Mouse (Mus musculus): ENCODE data around the gene Olfr1215.
"Not testable (repeated sequence)": the region's sequence is repeated elsewhere in the genome, so short reads cannot be mapped to it uniquely, and the experiment has no call there.

Gene Olfr1215

GRCm38 (mm10) chr2:89006873-89007272 is at the start of gene Olfr1215:
Gene Olfr1215 (minus strand): TSS chr2:89006973.
- no peak for DNase-seq

DNA sequence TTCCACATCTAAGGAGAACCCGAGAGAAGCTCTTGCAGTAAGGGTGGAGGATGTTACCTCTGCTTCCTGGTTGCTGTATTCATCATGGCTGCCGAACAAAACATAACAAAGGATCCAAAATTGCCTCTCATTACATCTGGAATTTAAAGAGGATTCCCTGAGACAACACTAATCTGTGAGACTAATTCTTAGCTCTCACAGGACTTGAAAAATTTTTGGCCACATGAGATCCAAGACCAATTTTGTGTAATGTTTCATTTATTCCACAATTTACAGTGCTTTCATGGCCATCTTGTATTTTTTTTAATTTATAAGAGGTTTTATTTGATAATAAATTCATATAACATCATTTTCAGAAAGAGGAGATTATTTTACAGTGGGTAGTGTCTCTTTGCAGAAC is 25.2 kb upstream of the Olfr1215 start, which contains the start of gene Olfr1217:
TSS of gene Olfr1217 (minus strand) at position 101 of the 400 bp plus-strand sequence.
- no peak for DNase-seq

- DNase-seq: not testable (repeated sequence)
These were observed 14.7 kb upstream of the Olfr1215 start for GRCm38 (mm10) chr2:89021436-89021835.

DNA sequence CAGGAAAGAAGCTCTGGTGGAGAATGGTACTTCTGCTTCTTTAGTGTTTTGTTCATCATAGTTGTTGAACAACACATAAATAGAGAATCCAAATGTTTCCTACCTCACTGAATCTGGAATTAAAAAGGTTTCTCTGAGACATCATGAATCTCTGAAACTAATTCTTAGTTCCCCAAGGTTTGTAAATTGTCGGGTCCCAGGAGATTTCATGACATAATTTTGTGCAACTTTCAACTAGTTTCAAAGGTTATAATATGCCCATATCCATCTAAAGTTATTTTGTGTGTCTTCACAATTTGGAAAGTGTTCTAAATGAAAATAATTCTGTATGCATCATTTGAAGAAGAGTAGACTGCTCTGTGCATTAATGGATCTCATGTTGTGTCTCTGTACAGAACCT is 11.5 kb upstream of the Olfr1215 start, which contains the start of gene Olfr1216:
TSS of gene Olfr1216 (minus strand) at position 101 of the 400 bp plus-strand sequence.
- no peak for DNase-seq

GRCm38 (mm10) chr2:88992553-88992952 is 14.2 kb downstream of the Olfr1215 start, which contains the start of gene Olfr1214:
Gene Olfr1214 (minus strand): TSS chr2:88992653.
- no peak for DNase-seq

DNA sequence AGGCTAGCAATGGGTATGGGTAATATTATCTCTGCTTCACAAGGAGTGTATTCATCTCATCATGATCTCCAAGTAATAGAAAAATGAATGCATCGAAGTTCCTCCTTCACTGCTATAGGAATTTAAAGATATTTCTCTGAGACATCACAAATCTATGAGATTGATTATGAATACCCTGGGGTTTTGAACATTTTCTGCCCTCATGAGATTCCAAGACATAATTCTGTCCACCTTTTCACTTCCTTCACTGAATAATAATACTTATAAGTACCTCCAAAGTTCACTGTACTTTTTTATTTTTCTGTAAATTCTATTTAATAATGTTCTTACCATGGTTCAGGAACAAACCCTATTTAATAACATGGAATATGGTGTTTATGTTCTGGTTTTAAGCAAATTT is 26.6 kb downstream of the Olfr1215 start, which contains the start of gene Gm13762:
TSS of gene Gm13762 (minus strand) at position 101 of the 400 bp plus-strand sequence.
- no peak for DNase-seq

- DNase-seq: no peak
These were observed 53.1 kb downstream of the Olfr1215 start, which contains the start of gene Olfr1212 for GRCm38 (mm10) chr2:88953669-88954068. Gene Olfr1212 (plus strand): TSS chr2:88953969.
